Mouse (Mus musculus) frontal cortex, adult 2 months (tissue): Measurements from ENCODE around the gene Pafah1b1. TPM values are rescaled to one million over a fixed set of nuclear protein-coding genes. Genes with fewer than 3 reads are reported as not detected.

Experiments used
- DNase-seq, 2 experiments: peaks; one replicate each; pipeline ENCODE4 v3.0.0; 2022; ENCODE audit warnings: low spot score in 1 of 2; ENCODE audit errors: extremely low spot score in 1 of 2
- polyA plus RNA-seq: library from polyadenylated mRNA; depleted of rRNA; stranded (reverse); fragments of >200 nt; gene quantifications from 2 replicates; pipeline ENCODE4 v1.2.3, GENCODE M21; 2012; rRNA removed

Pafah1b1 gene
- polyA plus RNA-seq = 157 and 175 TPM in 2 replicates

DNA sequence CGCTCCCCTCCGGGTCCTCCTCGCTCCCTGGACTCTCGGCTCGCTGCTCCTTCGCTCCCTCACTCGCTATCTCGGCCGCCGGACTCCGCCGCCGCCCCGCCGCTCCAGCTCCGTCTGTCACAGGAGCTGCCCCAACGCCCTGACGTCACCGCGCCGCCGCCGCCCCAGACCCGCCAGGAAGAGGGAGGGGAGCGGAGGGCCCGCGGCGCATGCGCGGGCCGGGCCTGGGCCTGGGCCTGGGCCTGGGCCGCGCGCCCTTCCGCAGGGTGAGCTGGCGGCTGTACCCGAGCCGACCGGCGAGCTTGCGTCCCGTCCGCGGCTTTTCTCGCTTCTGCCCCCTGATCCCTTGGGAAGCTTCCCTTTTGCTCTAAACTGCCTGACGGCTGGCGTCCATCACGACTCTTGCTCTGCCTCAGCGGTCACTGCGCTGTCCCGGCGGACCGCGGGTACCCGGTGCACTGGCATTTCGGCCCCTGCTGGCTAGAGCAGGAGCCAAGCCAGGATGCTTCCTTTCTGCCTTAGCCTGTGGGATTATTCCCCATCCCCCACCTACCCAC lies at the start of gene Pafah1b1:
Gene Pafah1b1, minus strand, starts transcription at position 436 of the 557 bp plus-strand sequence.
- peak; percentile 85 to 93 for DNase-seq

DNA sequence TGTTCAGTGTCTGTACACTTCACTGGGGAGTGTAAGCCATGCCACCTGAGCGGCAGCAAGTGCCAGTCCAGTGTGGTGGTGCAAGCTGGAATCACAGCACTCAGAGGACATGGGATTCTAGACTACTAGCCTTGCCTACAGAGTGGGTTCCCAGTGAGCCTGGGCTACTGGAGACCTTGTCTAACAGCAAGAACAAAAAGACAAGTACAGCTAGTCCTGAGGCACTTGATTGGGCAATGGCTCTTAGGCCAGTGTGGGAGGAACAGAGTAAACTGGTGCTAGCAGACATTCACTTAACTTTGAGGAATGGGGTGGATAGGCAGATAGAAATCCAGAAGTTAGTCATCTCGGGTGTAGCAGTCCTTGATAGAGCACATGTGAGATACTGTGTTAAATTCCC lies 47.9 kb upstream of the Pafah1b1 start:
- DNase-seq = no peak

GRCm38 (mm10) chr11:74771650-74772049 lies 47.2 kb upstream of the Pafah1b1 start:
- no peak for DNase-seq

DNA sequence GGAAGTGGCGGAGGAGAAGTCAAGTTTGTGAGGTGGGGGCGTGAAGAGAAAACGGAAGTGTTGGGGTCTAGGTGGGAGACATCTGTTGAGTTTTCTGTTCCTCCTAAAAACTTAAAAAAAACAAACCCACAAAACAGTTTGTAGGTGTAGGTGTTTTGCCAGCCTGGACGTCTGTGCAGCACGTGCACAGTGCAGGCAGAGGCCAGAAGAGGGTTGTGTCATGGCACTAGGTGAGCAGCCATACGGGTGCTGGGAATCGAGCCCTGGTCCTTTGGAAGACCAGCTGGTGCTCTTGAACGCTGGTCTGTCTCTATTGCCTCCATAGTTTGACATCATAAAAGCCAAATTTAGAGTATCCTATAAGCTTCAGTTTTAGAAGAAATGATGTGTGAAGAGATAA lies 46.8 kb upstream of the Pafah1b1 start:
- no peak for DNase-seq

- peak; percentile 94 to 98 for DNase-seq
Measured at GRCm38 (mm10) chr11:74770595-74771207, 46.2 kb upstream of the Pafah1b1 start, which contains the start of gene Mettl16. Gene Mettl16 (plus strand): TSS chr11:74770830.

DNA sequence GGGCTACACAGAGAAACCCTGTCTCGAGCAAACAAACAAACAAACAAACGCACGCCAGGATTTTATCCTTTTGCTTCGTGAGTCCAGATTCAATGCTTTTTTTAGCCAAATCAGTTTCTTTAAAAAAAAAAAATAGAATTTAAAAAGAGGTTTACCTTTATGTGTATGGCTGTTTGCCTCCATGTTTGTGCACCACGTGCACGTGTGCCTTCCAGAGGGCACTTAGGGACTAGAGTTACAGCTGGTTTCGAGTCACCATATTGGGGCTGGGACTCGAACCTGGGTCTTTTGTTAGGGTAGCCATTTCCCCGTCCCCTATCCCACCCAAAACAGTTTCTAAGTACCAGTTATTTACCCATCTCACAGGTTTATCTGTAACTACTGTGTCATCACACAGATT lies 45.6 kb upstream of the Pafah1b1 start:
- DNase-seq = no peak

GRCm38 (mm10) chr11:74768045-74768444 lies 43.6 kb upstream of the Pafah1b1 start:
- peak in 1 of 2 experiments; percentile 26 for DNase-seq

DNA sequence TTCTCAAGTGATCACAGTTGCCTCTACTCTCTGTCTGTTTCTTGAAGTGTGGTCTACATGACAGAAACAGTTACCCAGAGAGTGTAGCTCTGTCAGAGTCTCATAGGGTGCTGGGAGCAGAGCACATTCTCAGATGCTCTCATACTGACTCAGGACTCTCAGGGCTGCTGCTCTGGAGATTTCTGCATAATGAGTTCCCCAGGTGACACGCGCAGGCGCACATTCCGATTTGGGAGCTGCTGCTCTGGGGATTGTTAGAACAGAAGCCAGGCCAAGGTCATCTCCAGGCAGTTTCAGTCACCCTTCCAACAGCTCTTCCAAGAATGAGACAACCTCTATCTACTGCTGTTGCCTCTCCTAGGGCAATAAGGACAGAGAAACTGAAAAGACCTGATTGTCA lies 43.0 kb upstream of the Pafah1b1 start:
- DNase-seq = no peak

GRCm38 (mm10) chr11:74763960-74764625 lies 39.6 kb upstream of the Pafah1b1 start:
- DNase-seq = peak; percentile 10 to 40

DNA sequence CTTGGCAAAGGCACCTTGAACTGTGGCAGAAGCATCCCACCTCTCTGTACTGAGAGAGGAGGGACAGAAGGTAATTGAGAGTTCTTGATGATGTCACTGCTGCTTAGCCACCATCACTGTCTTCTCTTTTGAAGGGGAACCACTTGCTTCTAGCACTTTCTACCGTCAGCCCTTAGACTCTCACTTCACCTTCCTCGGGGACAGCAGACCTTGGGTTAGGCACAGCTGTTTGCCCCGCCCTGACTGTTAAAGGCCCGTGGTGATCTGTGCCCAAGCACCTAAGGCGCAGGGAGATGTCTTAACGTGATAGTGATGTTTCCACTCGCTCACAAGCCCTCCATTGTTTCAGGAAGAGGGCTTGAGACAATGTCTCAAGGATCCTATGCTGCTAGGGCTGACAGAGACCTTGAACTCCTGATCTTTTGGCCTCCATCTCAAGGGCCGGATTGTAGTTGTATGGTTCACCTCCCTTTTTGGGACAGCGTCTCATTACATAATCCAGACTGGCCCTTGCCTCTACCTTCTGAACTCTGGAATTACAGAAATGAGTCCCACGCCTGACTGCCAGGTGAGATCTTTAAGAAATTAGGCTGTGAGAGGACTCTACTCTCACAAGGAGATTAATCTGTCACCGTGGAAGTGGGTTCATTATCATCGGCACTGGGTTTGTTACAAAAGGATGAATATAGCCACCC lies 36.7 kb upstream of the Pafah1b1 start:
- DNase-seq = no peak

DNA sequence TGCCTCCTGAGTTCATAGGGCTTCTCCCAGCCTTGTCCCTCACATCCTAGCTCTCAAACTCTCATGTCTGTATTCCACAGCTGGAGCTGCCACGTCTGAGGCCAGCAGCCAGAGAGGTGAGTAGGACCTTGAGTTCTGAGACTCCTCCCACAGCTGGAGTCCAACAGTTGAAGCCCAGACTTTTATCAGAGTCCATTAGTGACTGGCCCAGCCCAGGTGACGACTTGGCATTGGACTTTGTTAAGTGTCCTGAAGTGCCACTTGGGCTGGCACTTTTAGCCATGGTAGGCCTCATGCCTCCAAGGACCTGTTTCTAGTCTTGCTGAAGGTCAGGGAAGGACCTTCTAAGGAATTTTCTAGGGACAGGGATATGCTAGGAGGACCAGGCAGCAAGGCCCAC lies 32.2 kb upstream of the Pafah1b1 start:
- no peak for DNase-seq

DNA sequence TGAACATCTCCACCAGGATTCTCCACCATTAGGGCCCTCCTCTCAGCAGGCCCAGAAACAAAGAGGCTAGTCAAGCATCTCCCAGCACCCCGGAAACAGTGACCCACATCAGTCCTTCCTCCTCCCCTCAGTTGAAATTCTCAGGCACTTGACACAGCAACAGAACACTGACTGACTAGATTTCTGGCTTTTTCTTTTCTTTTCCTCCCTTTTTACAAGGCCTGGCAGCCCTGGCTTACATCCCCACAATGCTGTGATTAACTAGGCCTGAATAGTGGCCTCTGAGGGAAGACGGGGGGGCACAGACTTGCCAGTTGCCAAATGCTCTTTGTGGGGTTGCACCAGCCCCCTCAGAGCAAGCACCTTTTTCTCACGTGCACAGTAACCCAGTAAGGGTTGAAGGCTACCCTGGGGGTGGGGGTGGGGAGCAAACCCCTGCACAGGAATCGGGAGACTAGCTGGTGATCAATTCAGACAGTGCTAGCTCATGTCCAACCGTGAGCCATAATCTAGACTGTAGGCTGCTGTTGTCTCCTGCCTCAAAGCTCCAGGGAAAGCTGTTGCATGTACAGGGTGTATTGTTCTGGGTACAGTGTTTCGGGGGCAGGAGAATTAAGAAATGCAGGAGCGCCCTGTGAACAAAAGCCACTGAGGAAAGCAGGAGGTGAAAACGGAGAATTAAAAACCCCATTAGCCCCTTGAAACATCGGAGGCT lies 27.0 kb upstream of the Pafah1b1 start:
- peak; percentile 11 to 25 for DNase-seq

DNA sequence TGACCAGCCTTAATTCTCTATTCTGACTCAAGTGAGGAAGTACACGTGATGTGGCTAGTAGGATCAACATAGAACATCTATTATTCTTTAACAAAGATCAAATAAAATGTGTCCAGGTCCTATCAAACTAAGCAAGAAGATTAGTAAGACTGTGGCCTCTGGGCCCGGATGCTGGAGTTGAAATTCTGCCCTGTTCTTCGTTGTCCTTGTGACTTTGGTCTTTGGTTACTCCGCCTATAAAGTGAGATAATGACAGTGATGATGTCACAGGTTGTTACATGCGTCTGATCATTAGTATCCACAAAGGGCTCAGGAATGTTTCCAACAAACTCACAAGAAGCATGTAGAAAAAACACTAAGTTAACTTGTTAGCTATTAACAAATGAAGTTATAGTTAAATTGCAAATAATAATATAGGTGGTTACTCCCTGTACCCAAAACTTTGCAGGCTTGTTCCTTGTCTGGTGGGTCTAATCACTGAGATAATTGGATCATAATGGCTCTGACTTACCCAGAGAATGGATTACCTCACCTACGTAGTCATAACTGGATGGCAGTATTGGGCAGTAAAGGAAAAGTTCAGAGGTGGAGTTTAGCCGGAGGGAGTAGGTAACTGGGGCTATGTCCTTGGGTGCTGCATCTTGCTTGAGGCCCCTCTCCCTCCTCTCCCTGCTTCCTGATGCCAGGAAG lies 26.3 kb upstream of the Pafah1b1 start:
- no peak for DNase-seq

DNA sequence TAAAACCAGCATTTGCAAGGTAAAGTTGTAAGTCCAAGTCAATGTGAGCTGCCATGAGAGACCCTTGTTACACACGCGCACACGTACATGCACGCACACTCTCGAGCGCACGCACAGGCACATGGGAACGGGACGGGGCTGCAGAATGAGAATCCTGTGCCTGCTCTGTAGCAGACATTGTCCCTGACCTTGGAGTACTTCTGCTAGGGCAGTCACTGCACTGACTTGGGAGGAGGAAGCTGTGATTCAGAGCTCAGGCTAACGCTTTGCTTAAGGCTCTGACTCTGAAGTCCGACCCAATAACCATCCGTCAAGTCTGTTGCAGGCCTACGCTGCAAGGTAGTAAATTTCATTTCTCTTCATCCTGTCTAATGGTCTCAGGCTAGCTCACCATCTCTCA lies 24.8 kb upstream of the Pafah1b1 start:
- no peak for DNase-seq

DNA sequence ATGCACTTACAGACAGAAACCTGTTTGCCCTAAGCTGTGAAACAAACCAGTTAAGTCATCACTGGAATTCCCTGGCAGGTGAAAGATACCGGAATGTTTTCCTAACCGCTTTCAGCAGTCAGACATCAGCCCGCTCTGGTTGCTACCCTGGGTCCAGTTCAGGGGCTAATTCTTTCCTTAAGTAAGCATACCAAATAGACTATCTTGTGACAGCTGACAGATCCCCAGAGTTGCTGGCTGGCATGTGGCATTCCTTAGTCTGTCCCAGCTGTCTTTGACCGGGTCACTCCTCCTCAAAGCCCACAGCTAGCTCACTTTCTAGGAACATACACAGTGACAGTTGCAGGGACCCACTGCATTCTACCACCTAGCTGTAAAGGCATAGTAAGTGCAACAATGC lies 23.6 kb upstream of the Pafah1b1 start:
- DNase-seq = no peak

DNA sequence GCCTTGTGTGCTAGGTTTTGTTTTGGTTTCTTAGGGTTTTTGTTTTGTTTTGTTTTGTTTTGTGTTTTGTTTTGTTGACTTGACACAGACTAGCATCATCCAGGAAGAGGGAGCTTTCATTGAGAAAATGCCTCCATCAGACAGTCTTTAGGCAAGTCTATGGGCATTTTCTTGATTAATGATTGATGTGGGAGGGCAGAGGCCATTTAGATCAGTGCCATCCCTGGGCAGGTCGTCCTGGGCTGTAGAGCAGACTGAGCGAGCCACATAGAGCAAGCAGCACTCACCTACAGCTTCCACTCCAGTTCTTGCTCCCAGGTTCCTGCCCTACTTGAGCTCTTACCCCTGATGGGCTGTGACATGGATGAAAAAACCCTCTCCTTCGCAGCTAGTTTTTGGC lies 13.4 kb upstream of the Pafah1b1 start:
- no peak for DNase-seq

- peak; percentile 10 to 50 for DNase-seq
Measured at GRCm38 (mm10) chr11:74734917-74735316, 10.4 kb upstream of the Pafah1b1 start.

DNA sequence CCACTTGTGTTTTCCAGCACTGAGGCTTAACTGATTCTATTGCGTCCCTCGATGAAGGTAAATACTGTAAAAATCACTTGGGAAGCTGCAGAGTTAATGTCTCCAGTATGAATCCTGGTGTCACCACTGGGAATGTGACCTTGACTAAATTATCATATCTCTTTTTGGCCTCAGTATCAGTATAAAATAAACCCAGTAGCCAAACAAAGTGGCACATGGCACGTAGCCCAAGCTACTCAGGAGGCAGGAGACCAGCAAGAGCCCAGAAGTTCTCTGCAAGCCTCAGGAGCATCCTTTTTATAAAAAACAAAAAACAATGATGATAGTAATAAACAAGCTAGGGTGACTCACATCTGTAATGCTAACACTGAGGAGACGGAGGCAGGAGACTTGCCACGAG lies 711 bp upstream of the Pafah1b1 start:
- no peak for DNase-seq

GRCm38 (mm10) chr11:74723357-74724234 lies 874 bp downstream of the Pafah1b1 start:
- DNase-seq = peak; percentile 39 to 77
